Mouse (Mus musculus) lung, embryonic 14.5 days (tissue): ENCODE data around the gene Spon2. TPM values are rescaled to one million over a fixed set of nuclear protein-coding genes. Genes with fewer than 3 reads are reported as not detected.
A peak's percentile ranks its signal among the peaks of the same experiment; 100 is the strongest.

Experiments
- ATAC-seq: fragments of 200-750 bp; cut with Nextera tagmentation; 2 replicates; pipeline ENCODE4 v1.8.0; 2017; ENCODE audit warnings: mild to moderate bottlenecking, moderate TSS enrichment, moderate library complexity; ENCODE audit not compliant: insufficient read depth
- DNase-seq: peaks from one replicate; pipeline ENCODE4 v3.0.0-alpha.2; 2015
- H3K27ac ChIP-seq: fragments of 300-500 bp; sonication (generic); 2 replicates; pipeline ENCODE4 v1.5.1; 2014; ENCODE audit warnings: low read depth, mild to moderate bottlenecking, moderate library complexity
- H3K27me3 ChIP-seq: fragments of 300-500 bp; sonication (generic); 2 replicates; pipeline ENCODE4 v1.6.1; 2014; ENCODE audit warnings: low read length, control low read depth; ENCODE audit not compliant: insufficient read depth
- H3K36me3 ChIP-seq: fragments of 300-500 bp; sonication (generic); 2 replicates; pipeline ENCODE4 v1.6.1; 2014; ENCODE audit warnings: control low read depth; ENCODE audit not compliant: insufficient read depth
- H3K4me1 ChIP-seq: fragments of 300-500 bp; sonication (generic); 2 replicates; pipeline ENCODE4 v1.6.1; 2014; ENCODE audit warnings: antibody characterized with exemption, control low read depth; ENCODE audit not compliant: insufficient read depth
- H3K4me2 ChIP-seq: fragments of 300-500 bp; sonication (generic); 2 replicates; pipeline ENCODE4 v1.6.1; 2014; ENCODE audit warnings: mild to moderate bottlenecking
- H3K4me3 ChIP-seq: fragments of 300-500 bp; sonication (generic); 2 replicates; pipeline ENCODE4 v1.5.1; 2014; ENCODE audit warnings: low read depth, low read length
- H3K9ac ChIP-seq: fragments of 300-500 bp; sonication (generic); 2 replicates; pipeline ENCODE4 v1.6.1; 2014
- H3K9me3 ChIP-seq: fragments of 300-500 bp; sonication (generic); 2 replicates; pipeline ENCODE4 v1.6.1; 2016; ENCODE audit warnings: low read depth, low read length, control low read depth
- CTCF ChIP-seq: IDR thresholded peaks from 2 replicates; pipeline ENCODE4 v1.5.1; 2016; ENCODE audit warnings: antibody characterized with exemption, low read depth
- WGBS: fragments of 180-500 bp; shearing (Covaris S2); extraction: QIAGEN DNeasy Blood & Tissue Kit; methylation state at CpG from one replicate; pipeline ENCODE4 v1.1.7; 2014; 5-methylcytosine and 5-hydroxymethylcytosine counted together
- polyA plus RNA-seq: library from polyadenylated mRNA; unstranded; fragments of >200 nt; fragmentation: Nextera tagmentation; extraction: Ambion mirVana; gene quantifications from 2 replicates; pipeline ENCODE4 v1.2.1, GENCODE M21; 2014

Gene Spon2
- polyA plus RNA-seq, 1 experiment from 2014 or later, result 10.5 TPM

GRCm38 (mm10) chr5:33195246-33195852 is 22.9 kb downstream of the Spon2 start:
- DNase-seq, result peak; percentile 82
- H3K4me3 ChIP-seq, result no peak overlapping the region
- H3K36me3 ChIP-seq, result no peaks in the 10 kb centered on the region
- no peak overlapping the region for H3K27ac ChIP-seq
- 49% methylated on average over 9 of the region's 9 CpGs for WGBS
- peak; percentile 95 for ATAC-seq
- no peaks in the 10 kb centered on the region for H3K27me3 ChIP-seq
- no peak overlapping the region for H3K4me2 ChIP-seq
- no peaks in the 10 kb centered on the region for H3K9me3 ChIP-seq
- no peaks in the 10 kb centered on the region for H3K4me1 ChIP-seq
- no peak overlapping the region for H3K9ac ChIP-seq
- TF ChIP-seq CTCF, result no peak

- no peaks in the 10 kb centered on the region for H3K4me1 ChIP-seq
- no peaks in the 10 kb centered on the region for H3K36me3 ChIP-seq
- H3K9ac ChIP-seq, result no peak overlapping the region
- TF ChIP-seq CTCF, result no peak
- DNase-seq (no peak), ATAC-seq (no peak)
- H3K4me3 ChIP-seq, result no peak overlapping the region
- 6% methylated on average over 7 of the region's 7 CpGs for WGBS
- H3K27ac ChIP-seq, result no peak overlapping the region
- no peak overlapping the region for H3K4me2 ChIP-seq
- H3K27me3 ChIP-seq, result no peaks in the 10 kb centered on the region
- no peaks in the 10 kb centered on the region for H3K9me3 ChIP-seq
Measured at GRCm38 (mm10) chr5:33193567-33193966, 24.7 kb downstream of the Spon2 start.

Other genes with a start within 250 kb of the Spon2 start
- 415 and 431 TPM in 2 replicates for gene Ywhah, start 199.6 kb downstream of the Spon2 start, polyA plus RNA-seq
- 0.07 and 0.20 TPM in 2 replicates for gene Slc5a1, start 114.2 kb downstream of the Spon2 start, polyA plus RNA-seq
- 395 and 414 TPM in 2 replicates for gene Ctbp1, start 56.5 kb upstream of the Spon2 start, polyA plus RNA-seq
- gene Maea, start 117.1 kb upstream of the Spon2 start, polyA plus RNA-seq, result 125 and 127 TPM in 2 replicates
- gene Uvssa, start 160.1 kb upstream of the Spon2 start, polyA plus RNA-seq, result 8.2 and 8.4 TPM in 2 replicates
- gene Nkx1-1, start 215.5 kb upstream of the Spon2 start, polyA plus RNA-seq, result not detected in 2 replicates